Mouse (Mus musculus) adrenal gland (tissue): Measurements from ENCODE around the gene Ick.

Source experiments
- intact Hi-C: fragments of 180-260 bp; cut with DNase I; formaldehyde crosslinking; loops from one replicate; pipeline ENCODE4 v1.15.1; 2025

Ick gene

DNA sequence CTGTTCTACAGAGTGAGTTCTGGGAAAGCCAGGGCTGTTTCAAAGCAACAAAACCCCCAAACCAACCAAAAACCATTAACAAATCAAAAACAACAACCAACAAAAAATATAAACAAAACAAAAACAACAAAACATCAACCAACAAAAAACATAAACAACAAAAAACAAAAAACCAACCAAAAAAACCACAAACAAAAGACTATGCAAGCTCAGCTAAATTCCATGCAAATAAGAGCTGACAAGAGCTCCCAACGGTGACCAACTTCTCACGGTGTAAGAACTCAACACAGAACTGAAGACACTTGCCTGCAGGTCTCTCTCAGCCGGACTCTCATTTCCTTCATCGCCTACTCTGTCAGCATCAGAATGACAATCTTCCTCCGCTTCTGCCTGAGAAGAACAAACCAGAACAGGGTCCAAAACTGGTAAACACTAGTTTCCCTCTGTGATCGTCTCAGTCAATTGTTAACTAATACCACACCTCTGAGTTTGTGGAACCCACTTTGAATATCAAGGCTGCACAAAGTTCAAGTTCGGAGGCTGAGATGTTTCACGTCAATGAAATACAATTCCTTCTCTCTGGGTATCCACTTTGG, 4.9 kb upstream of the Ick start:
- intact Hi-C loops = no loop called here

DNA sequence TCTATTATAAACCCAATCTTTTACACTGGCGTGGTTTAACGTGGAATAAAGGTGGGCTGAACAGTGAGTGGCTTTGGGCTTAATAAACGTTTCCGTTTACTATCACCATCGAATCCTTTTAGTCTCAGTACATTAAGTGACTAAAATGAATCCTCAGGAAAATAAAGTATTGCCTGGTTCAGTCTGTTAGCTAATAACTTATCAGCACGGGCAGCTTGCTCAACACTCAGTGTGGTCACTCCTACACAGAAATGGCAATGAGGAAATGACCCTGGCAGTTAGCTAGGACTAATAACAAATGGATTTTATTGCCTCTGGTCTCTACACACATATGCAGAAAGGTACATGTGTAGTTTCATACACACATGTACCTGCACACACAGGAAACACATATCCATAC, 4.0 kb upstream of the Ick start:
- intact Hi-C loops = no loop called here

GRCm38 (mm10) chr9:78105501-78105932, 3.5 kb upstream of the Ick start:
- intact Hi-C loops = no loop called here

DNA sequence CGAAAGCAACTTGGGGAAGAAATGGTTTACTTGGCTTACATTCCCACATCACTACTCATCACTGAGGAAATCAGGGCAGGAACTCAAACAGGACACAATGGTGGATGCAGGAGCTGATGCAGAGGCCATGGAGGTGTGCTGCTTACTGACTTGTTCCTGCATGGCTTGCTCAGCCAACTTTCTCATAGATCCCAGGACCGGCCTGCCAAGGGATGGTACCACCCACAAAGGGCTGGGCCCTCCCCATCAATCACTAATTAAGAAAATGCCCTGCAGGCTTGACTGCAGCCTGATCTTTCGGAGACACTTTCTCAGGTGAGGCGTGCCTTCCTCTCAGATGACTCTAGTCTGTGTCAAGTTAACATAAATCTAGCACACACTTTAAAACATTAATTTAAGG, 2.2 kb upstream of the Ick start:
- intact Hi-C loops = no loop called here

DNA sequence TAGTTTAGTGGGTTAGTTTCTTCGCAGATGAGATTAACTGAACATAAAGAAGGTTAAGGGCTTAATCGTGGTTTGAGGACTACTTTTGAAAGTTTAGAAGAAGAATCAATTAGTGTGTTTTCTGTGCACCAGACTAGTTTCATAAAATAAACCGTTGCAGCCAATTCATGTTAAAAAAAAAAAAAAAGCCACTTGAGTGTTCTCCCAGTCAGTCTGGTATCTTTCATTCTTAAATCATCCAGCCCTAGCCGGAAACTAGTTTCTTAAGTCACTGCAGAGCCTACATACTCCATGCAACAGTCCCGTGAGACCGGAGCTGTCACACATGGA, 1.4 kb upstream of the Ick start:
- intact Hi-C loops = no loop called here

- intact Hi-C loops = no loop called here
Observed at GRCm38 (mm10) chr9:78107912-78108795, 838 bp upstream of the Ick start.

DNA sequence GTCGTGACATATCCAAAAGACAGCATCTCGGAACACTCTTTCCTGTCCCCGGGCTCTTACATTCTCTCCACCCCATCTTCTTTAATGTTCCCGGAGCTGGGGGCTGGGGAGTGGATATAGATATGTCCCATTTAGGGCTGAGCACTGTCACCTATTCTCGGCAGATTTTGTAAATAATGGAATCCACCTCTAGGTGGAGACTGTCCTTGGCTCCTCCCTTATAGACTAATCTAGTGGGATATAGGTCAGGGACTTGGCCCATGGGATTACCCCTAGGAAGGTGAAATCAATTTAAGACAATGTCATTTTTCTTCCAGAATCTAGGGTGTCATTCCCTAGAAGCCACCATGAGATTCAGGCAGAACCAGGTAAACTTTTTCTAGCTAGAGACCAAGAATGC, 664 bp downstream of the Ick start:
- intact Hi-C loops = loop anchor here (5.0 kb wide), 2 partner anchors 38 to 58 kb away; no protein-coding TSS in a partner anchor

DNA sequence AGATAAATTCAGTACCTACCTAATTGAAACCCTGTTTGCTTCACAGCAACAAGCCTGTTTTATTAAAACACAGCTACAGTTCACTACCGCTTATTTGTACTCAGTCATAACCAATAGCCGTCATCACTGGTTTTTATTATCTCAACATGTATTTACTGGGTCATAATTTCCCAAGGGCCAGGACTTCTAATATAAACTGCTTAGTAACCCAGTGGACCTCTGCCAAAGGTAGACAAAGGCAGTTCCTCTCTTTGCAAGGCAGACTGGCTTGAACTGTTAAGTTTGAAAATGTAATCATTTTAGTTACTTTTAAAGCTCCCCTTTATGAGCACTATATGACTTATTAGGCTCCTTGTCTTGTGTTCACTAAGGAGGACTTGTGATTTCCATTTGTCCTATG, 2.5 kb downstream of the Ick start:
- intact Hi-C loops = loop anchor here (5.0 kb wide), 2 partner anchors 36 to 56 kb away; no protein-coding TSS in a partner anchor

- intact Hi-C loops = loop anchor here (2.0 to 5.0 kb wide), 3 partner anchors 34 to 82 kb away; no protein-coding TSS in a partner anchor
Observed at GRCm38 (mm10) chr9:78112770-78113537, 4.0 kb downstream of the Ick start.

DNA sequence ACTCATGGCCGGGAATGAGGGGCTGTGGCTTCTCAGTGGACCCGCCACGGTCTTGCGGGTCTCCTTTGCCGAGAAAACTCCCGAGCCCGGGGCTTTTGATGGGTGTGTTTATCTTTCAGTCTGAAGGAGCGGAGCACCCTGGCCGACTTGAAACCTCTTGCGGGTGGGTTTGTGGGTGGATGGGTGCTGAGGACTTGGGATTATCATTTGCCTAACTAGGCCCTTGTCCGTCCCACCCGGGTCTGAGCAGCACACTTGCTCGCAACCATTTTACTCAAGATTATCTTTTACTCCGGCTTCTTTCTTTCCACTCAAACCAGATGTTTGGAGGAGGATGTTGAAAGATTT, 4.5 kb downstream of the Ick start:
- intact Hi-C loops = loop anchor here (2.0 to 5.0 kb wide), 3 partner anchors 34 to 81 kb away; no protein-coding TSS in a partner anchor

GRCm38 (mm10) chr9:78115746-78116145, 6.8 kb downstream of the Ick start:
- intact Hi-C loops = no loop called here

- intact Hi-C loops = no loop called here
Observed at GRCm38 (mm10) chr9:78117690-78118089, 8.7 kb downstream of the Ick start.

DNA sequence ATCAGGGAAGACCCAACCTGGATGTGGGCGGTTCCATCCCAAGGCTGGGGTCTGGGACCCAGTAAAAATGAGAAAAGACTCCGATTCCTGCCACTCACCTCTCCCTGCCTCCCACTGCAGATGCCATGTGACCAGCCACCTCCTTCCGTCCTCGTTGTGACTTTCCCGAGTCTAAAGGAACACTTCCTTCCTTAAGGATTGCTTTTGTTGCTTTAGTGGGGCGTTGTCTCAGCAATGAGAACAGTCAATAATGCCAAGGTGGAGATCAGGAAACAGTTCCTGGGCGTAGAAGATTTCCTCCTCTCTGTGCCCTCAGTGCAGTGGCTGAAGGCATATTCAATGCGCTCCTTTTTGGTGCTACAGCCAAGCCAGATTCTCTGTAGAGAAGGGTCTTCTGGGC, 12.4 kb downstream of the Ick start:
- intact Hi-C loops = no loop called here

- intact Hi-C loops = no loop called here
Observed at GRCm38 (mm10) chr9:78121985-78122384, 13.0 kb downstream of the Ick start.

DNA sequence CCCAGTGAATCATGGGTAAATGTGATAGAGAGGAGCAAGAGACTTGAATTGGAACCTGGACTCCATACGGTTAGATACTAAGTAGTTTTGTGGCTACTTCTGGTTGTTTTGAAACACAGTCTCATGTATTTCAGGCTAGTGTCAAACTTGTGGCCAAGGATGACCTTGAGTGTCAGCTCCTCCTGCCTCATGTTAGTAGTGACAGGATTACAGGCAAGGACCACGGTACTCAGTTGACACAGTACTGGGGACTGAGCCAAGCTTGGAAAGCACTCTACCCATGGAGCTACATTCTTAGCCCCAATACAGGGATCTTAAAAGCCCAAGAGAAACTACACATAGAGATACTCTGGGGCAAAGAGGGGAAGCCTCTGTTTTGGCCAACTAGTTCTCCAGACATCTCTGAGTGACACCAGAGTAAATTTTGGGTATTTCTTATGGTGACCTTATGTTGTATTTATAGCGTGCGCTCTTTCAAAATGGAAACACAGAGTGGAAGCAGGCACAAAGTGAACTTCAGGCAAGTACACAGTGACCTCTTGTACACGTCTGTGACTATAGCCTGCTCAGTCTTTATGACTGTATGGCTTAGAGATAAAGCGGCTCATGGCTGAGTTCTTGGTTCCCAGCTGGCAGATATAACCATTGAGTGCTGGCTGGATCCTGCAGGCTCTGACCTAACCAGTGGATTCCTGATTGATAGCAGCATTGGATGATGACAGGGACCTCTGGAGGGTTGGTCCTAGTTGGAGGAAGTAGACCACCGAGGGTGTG, 14.1 kb downstream of the Ick start:
- intact Hi-C loops = no loop called here

DNA sequence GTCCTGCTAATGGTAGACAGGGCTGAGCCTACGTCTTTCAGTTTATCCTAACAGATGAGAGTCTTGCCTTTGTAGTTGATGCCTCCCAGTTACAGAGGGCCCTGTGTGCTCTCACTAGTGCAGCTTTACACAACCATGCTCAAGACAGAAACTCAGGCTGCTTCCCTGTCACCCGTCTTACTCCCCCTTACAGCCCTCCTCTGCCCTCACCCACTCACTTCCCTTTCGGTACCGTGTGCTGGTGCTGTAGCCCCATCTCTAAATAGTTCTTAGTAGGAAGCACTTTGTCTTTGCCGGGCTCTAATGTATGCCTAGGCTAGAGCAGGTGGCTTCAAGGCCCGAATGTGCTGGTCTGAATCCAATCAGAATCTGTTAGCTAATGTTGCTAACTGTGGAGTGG, 15.3 kb downstream of the Ick start:
- intact Hi-C loops = no loop called here

GRCm38 (mm10) chr9:78126007-78126406, 17.0 kb downstream of the Ick start:
- intact Hi-C loops = no loop called here

DNA sequence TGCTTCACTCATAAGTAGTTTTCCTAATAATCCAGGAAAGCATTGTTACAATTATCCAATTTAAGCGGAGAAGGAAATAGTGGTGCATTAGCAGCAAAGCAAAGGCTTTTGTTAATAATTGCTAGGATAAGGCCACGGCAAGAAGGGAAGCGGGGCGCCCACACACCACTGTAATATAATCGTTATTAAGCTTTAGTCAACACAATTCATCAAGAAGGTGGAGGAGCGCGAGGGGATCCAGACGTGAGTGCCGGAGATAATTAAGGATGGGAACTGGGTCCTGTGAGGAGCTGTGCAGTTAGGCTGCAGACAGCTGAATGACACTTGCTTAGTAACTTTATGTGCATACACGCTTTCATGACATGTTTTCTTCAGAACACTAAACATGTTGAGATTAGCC, 17.7 kb downstream of the Ick start:
- intact Hi-C loops = no loop called here

DNA sequence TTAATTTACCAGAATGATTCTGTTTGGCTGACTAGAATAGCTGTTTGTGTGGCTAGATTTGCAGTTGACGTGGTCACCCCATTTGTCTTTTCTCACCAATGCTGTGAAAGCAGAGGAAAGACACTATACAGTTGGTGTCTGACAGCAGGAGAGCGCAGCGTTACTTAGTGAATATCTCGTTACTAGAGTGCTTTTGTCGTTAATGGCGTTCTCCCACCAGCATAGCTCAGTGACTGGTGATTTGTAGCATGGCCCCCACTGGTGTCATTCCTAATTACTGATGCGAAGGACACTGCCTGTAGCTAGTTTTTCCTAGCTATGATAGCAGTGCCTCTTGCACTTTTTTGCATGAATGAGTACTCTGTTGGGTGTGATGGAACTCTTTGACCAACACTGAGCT, 26.7 kb downstream of the Ick start:
- intact Hi-C loops = loop anchor here (1.0 kb wide), 1 partner anchor 10 kb away; no protein-coding TSS in a partner anchor

- intact Hi-C loops = no loop called here
Observed at GRCm38 (mm10) chr9:78138044-78138676, 29.2 kb downstream of the Ick start.

GRCm38 (mm10) chr9:78139463-78139862, 30.5 kb downstream of the Ick start:
- intact Hi-C loops = no loop called here
